Mouse (Mus musculus): ENCODE measurements around the gene Trappc6a.

- TF ChIP-seq CTCF (conservative IDR thresholded peaks at IDR 0.05; ENCODE audit: low read length) (no peak), NANOG (IDR thresholded peaks at IDR 0.05; ENCODE audit: borderline replicate concordance, low read length) (no peak), POU5F1 (IDR thresholded peaks at IDR 0.05; ENCODE audit: borderline replicate concordance, low read length) (no peak)
Observed at GRCm38 (mm10) chr7:19506969-19507611, 1.1 kb upstream of the Trappc6a start.

All from E14TG2a.4 (cell line).